Mouse (Mus musculus): ENCODE measurements around the gene Nlgn1. TPM values are rescaled to one million over a fixed set of nuclear protein-coding genes. Genes with fewer than 3 reads are reported as not detected.
A peak's percentile ranks its signal among the peaks of the same experiment; 100 is the strongest.
"Not testable (repeated sequence)": the region's sequence is repeated elsewhere in the genome, so short reads cannot be mapped to it uniquely, and the experiment has no call there.

The Nlgn1 gene
- polyA plus RNA-seq, 1 experiment from 2014 or later = 9.3 TPM

DNA sequence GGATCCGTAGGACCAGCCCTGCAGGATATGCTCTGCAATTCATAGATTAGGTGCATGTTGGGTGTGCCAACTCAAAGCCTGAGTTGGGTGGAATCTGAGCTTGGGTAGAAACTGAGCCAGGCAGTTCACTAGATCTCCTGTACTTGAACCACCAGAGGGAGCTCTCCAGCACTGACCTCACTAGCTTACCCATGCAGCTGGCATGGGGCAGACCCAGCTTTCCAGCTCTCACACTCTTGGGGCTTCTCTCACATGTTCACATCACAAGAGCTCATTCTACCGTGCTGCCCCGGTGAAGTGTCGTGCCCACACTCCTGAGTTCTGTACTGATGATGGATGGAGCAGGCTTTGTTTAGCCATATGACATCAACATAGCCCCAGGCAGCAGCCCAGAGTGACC is 679.2 kb downstream of the Nlgn1 start:
- Histone ChIP-seq H3K9ac (no peak overlapping the region), H3K36me3 (no peaks in the 10 kb centered on the region), H3K27me3 (no peaks in the 10 kb centered on the region), H3K4me1 (no peaks in the 10 kb centered on the region), H3K4me3 (no peak overlapping the region), H3K9me3 (replicated peaks) (no peaks in the 10 kb centered on the region), H3K4me2 (replicated peaks) (no peak overlapping the region), H3K27ac (no peak overlapping the region)
- WGBS = 74% methylated on average over 4 of the region's 4 CpGs
- ATAC-seq (ENCODE audit: low FRiP score) = 0 out of 2 replicates have a peak, but pooled peaks have one; percentile 35

DNA sequence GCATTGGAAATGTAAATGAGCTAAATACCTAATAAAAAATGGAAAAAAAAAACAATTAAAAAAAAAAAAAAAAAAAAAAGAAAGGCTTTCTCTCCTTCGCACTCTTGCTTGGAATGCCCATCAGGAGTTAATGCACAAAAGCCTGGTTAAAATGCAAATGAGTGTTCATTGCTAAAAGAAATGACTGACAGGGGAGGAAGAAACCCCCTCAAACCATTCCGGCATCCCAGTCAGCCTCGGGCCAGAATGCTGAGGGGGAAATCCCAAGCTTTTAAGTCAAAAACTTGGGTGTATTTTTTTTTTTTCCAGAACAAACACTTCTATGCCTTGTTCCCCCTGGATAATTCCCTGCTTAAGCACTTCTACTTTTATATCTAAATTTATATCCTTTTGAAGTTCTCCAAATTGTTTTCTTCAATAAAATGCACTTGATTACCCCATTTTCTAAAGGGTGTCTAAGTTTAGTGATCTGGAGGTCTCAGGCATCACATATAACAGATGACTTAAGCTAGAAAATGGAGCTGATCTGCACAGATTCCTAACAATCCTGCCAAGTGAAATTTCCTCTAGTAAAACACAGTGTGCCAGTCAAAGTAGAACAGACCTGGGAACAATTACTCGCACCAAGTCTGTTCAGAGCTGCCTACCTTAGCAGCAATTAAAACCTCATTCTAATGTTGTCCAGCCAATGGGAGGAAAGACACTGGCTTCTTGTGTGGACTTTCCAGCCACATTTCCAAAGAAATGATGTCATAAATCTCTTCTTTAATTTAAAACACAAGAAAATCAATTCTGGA is 686.2 kb downstream of the Nlgn1 start:
- Histone ChIP-seq H3K36me3 (no peaks in the 10 kb centered on the region), H3K9me3 (replicated peaks) (no peaks in the 10 kb centered on the region), H3K9ac (no peak overlapping the region), H3K4me3 (no peak overlapping the region), H3K27me3 (no peaks in the 10 kb centered on the region), H3K27ac (no peak overlapping the region), H3K4me1 (no peaks in the 10 kb centered on the region), H3K4me2 (replicated peaks) (no peak overlapping the region)
- ATAC-seq (ENCODE audit: low FRiP score) = no peak
- WGBS = 60% methylated on average over 4 of the region's 4 CpGs

DNA sequence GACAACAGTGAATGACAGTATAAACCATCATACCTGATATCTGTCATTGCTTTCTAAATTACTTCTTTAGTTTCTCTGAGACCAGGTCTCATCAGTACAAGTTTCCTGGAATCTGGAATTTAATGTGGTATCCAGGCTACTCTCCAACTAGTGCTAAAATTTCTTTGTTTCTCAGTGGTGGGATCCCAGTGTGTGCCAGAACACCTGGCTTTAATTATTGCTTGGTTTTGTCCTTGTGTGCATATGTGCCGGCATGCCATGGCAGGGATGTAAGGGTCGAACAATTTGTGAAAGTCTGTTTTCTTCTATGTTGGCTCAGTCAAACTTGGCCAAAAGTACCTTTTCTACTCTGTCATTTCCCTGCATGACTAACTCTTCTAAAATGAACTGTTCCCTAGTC is 703.1 kb downstream of the Nlgn1 start:
- Histone ChIP-seq H3K4me3 (no peak overlapping the region), H3K4me2 (replicated peaks) (no peak overlapping the region), H3K36me3 (no peaks in the 10 kb centered on the region), H3K9me3 (replicated peaks) (no peaks in the 10 kb centered on the region), H3K27me3 (no peaks in the 10 kb centered on the region), H3K4me1 (no peaks in the 10 kb centered on the region), H3K9ac (no peak overlapping the region), H3K27ac (no peak overlapping the region)
- ATAC-seq (ENCODE audit: low FRiP score) = no peak
- WGBS = 73% methylated on average over 2 of the region's 2 CpGs

DNA sequence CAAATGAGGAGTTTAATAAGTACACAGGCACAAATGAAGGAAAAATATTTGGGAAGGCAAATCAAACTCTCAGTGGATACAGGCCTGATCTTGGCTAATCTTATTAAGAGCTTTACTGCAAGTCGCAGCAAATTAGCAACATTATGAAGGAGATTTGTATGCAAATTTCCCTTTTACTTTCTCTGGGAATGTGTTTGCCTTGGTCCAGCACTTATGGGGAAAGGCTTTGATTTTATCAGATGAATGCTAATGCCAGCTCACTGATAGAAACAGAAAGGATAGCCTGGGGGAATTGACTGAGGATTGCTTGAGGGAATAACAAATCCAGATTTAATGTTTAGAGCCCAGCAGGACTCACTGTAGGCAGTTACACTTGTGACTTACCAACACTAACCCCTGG is 725.7 kb downstream of the Nlgn1 start:
- ATAC-seq (ENCODE audit: low FRiP score) = no peak
- no peak overlapping the region for H3K27ac ChIP-seq

DNA sequence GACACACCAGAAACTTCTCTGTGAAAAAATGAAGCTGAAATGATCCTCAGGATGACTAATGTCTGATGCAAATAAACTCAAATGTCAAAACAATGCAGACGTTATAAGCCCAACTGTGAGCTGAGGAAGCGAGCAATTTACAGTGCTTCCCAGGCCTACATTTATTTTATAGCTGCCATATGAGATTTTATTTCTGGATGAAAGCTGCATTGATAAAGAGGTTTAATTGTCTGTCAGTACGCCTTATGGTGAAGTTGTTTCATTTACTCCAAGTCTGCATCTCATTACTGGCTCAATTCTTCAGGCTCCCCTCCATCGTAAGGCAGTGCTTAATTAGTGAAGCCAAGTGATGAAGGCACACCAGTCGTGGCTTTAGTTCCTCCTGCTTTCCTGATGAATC is 734.7 kb downstream of the Nlgn1 start:
- H3K9me3 ChIP-seq (replicated peaks) = no peaks in the 10 kb centered on the region
- no peaks in the 10 kb centered on the region for H3K4me1 ChIP-seq
- WGBS = 67% methylated on average over 5 of the region's 5 CpGs
- no peak overlapping the region for H3K4me3 ChIP-seq
- no peak overlapping the region for H3K27ac ChIP-seq
- no peak overlapping the region for H3K9ac ChIP-seq
- no peak for ATAC-seq (ENCODE audit: low FRiP score)
- H3K4me2 ChIP-seq (replicated peaks) = no peak overlapping the region
- no peaks in the 10 kb centered on the region for H3K27me3 ChIP-seq
- no peaks in the 10 kb centered on the region for H3K36me3 ChIP-seq

More for the DNA sequence above, 725.7 kb downstream of the Nlgn1 start:
- no peaks in the 10 kb centered on the region for H3K27me3 ChIP-seq
- no peaks in the 10 kb centered on the region for H3K36me3 ChIP-seq
- no peak overlapping the region for H3K9ac ChIP-seq
- no peaks in the 10 kb centered on the region for H3K9me3 ChIP-seq (replicated peaks)
- H3K4me3 ChIP-seq = no peak overlapping the region
- H3K4me2 ChIP-seq (replicated peaks) = no peak overlapping the region
- no peaks in the 10 kb centered on the region for H3K4me1 ChIP-seq
- 29% methylated on average over 1 of the region's 1 CpGs for WGBS

DNA sequence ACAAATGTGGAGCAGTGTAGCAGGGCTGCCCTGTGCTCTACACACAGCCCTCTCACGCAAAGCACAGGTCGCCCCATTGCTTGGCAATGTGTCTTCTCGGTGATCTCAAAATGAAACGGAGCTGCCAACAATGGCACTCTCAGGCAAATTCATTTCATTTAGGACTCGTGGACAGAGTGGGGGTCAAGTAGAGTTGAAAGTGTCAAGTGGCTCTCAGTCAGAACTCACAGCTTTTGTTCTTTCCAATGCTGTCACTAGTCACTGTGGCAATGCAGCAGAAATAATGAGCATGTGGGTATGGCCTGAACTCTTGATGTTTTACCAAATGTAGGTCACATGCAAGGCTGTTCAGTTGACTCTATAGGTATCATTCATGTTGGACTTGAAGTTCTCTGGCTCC is 756.7 kb downstream of the Nlgn1 start:
- no peaks in the 10 kb centered on the region for H3K4me1 ChIP-seq
- no peaks in the 10 kb centered on the region for H3K27me3 ChIP-seq
- H3K27ac ChIP-seq = no peak overlapping the region
- no peak overlapping the region for H3K4me2 ChIP-seq (replicated peaks)
- no peaks in the 10 kb centered on the region for H3K36me3 ChIP-seq
- H3K9me3 ChIP-seq (replicated peaks) = no peaks in the 10 kb centered on the region
- H3K9ac ChIP-seq = no peak overlapping the region
- H3K4me3 ChIP-seq = no peak overlapping the region
- 41% methylated on average over 5 of the region's 5 CpGs for WGBS
- no peak for ATAC-seq (ENCODE audit: low FRiP score)

DNA sequence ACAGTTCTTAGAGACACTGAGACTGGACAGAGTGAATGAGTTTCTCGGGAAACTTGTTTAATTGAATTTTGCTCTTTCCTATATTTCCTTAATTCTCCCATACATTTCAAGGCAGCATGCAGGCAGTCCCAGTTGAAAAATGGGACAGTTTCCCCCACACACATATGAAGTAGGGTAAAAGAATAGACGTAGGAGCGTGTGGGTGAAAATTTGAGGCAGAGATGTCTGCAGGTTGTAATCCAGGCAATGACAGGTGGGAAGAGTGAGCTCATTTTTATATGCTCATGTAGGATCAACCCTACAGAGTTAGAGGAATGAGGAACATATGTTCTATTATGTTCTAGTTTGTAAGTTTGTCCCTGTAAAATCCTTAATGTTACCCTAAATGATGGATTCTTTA is 757.4 kb downstream of the Nlgn1 start:
- 85% methylated on average over 3 of the region's 3 CpGs for WGBS
- Histone ChIP-seq H3K9me3 (replicated peaks) (no peaks in the 10 kb centered on the region), H3K9ac (no peak overlapping the region)

DNA sequence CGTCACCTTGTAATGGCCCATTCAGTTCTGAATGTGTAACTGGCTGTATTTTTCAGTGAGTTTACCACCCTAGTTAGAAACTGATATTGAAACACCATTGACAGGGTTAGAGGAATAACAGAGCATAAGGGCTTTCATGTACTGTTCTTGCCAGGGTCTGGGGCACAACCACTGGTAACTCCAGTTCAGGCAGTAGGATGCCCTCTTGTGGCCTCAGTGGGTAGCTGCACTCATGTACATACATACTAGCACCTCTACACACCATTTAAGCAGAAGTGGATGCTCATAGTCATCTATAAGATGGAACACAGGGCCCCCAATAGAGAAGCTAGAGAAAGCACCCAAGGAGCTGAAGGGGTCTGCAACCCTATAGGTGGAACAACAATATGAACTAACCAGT is 773.7 kb downstream of the Nlgn1 start:
- WGBS = 100% methylated on average over 1 of the region's 1 CpGs
- H3K9ac ChIP-seq; H3K4me2 ChIP-seq (replicated peaks); H3K4me3 ChIP-seq; H3K4me1 ChIP-seq; H3K36me3 ChIP-seq; ATAC-seq (ENCODE audit: low FRiP score); H3K9me3 ChIP-seq (replicated peaks); H3K27me3 ChIP-seq; H3K27ac ChIP-seq: not testable (repeated sequence)

More for the DNA sequence above, 757.4 kb downstream of the Nlgn1 start:
- Histone ChIP-seq H3K4me2 (replicated peaks) (no peak overlapping the region), H3K36me3 (no peaks in the 10 kb centered on the region), H3K27ac (no peak overlapping the region), H3K27me3 (no peaks in the 10 kb centered on the region), H3K4me1 (no peaks in the 10 kb centered on the region), H3K4me3 (no peak overlapping the region)
- ATAC-seq (ENCODE audit: low FRiP score) = no peak

DNA sequence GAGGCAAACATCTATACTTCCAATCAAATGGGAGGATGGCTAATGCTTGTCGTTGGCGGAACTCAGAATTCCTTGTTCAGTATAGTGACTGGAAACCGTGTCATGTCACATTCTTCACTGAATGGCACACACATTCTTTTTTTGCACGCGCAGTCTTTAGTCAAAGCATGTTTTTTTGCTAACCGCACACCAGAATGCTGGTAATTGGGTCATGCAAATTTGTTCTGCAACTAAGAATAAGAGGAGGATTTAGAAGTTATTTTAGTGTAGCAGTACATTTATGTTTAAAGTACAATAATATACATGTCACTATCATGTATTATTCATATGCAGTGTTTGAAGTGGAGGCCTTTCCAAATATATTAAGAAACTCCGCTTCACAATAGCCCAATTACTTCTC is 783.2 kb downstream of the Nlgn1 start:
- H3K9ac ChIP-seq; H3K27ac ChIP-seq; H3K4me3 ChIP-seq; H3K36me3 ChIP-seq; ATAC-seq (ENCODE audit: low FRiP score); H3K4me2 ChIP-seq (replicated peaks); H3K27me3 ChIP-seq; H3K4me1 ChIP-seq; H3K9me3 ChIP-seq (replicated peaks): not testable (repeated sequence)
- 84% methylated on average over 7 of the region's 7 CpGs for WGBS

DNA sequence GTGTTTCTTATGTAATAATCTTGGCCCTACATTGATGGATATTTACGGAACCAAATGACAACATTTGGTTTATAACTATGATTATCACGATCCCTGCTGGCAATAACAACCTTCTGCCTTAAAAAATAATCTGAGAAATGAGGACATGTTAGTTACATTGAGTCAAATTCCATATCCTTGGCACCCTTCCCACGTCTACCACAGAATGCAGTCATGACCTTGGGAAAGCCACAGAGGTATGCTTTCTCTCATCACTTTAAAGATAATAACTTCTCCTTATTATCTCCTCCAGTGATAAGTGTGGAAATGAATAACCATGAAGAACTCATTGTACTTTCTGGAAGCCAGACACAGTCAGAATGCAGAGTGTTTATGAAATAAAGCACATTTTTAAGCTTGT is 808.0 kb downstream of the Nlgn1 start:
- not testable (repeated sequence) for H3K27me3 ChIP-seq; ATAC-seq (ENCODE audit: low FRiP score); H3K9ac ChIP-seq; H3K4me3 ChIP-seq; H3K27ac ChIP-seq; H3K9me3 ChIP-seq (replicated peaks); H3K36me3 ChIP-seq; H3K4me1 ChIP-seq; H3K4me2 ChIP-seq (replicated peaks)
- 85% methylated on average over 2 of the region's 3 CpGs for WGBS

DNA sequence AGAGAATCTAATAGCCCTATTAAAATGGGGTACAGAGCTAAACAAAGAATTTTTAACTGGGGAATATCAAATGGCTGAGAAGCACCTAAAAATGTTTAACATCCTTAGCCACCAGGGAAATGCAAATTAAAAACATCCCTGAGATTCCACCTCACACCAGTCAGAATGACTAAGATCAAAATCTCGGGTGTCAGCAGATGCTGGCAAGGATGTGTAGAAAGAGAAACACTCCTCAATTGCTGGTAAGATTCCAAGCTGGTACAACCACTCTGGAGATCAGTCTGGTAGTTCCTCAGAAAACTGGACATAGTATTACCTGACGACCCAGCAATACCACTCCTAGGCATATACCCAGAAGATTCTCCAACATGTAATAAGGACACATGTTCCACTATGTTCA is 869.2 kb downstream of the Nlgn1 start:
- Histone ChIP-seq H3K27me3 (no peaks in the 10 kb centered on the region), H3K27ac (no peak overlapping the region), H3K36me3 (no peaks in the 10 kb centered on the region), H3K4me2 (replicated peaks) (no peak overlapping the region), H3K4me3 (no peak overlapping the region), H3K9ac (no peak overlapping the region), H3K9me3 (replicated peaks) (no peaks in the 10 kb centered on the region), H3K4me1 (no peaks in the 10 kb centered on the region)
- 75% methylated on average over 2 of the region's 2 CpGs for WGBS
- no peak for ATAC-seq (ENCODE audit: low FRiP score)

DNA sequence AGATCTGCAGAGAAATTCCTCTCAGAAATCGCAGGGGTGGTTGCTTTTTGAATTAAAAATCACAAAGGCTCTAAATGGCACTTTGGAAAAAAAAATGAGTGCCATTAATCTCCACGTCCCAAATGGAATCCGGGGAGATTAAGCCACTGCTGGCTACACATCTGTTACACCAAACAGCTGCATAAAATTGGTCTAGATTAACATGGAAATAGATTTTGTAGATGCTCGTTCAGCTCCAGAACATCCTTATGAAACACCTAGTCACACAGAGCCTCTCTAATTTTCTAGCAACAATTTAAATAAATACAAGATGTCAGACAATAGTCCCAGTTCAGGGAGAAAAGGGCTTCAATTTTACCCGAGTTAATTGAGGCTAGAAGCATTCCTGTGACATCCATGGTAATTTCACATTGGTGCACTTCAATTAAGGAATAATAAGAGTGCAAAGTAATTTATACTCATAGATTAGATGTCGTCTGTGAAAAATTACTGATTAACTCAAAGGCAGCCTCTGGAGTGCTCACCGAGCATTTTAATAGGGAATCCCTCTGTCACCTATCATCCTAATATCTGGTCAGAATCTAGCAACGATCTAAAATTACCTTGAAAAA is 875.9 kb downstream of the Nlgn1 start:
- Histone ChIP-seq H3K9me3 (replicated peaks) (no peaks in the 10 kb centered on the region), H3K36me3 (no peaks in the 10 kb centered on the region), H3K4me2 (replicated peaks) (no peak overlapping the region), H3K4me3 (no peak overlapping the region), H3K4me1 (no peaks in the 10 kb centered on the region), H3K9ac (no peak overlapping the region), H3K27ac (0 out of 2 replicates have a peak overlapping the region, but pooled peaks have one; percentile 13), H3K27me3 (no peaks in the 10 kb centered on the region)
- peak; percentile 80 for ATAC-seq (ENCODE audit: low FRiP score)
- 51% methylated on average over 8 of the region's 8 CpGs for WGBS

DNA sequence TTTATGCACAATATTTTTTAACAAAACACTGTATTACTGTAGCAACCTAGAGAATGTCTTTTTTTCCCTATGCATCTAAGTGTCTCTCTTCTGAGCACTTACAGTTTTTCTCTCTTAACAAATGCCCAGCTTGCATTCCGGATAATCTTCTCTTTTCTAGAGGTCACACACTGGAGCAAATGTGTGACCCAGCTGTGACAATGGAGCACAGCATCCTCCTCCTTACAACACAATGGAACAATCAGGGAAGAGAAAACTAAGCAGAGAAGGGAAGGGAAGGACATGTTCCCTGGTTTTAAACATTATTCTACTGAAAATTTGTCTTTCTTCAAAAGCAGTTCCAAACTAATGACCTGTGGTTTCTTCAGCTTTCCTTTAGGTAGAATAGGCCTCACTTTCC is 879.9 kb downstream of the Nlgn1 start:
- ATAC-seq (ENCODE audit: low FRiP score) = no peak
- 26% methylated on average over 1 of the region's 1 CpGs for WGBS
- H3K9me3 ChIP-seq (replicated peaks) = no peaks in the 10 kb centered on the region
- H3K4me1 ChIP-seq = no peaks in the 10 kb centered on the region
- no peaks in the 10 kb centered on the region for H3K36me3 ChIP-seq
- H3K27ac ChIP-seq = no peak overlapping the region
- no peak overlapping the region for H3K4me3 ChIP-seq
- H3K9ac ChIP-seq = no peak overlapping the region
- no peaks in the 10 kb centered on the region for H3K27me3 ChIP-seq
- H3K4me2 ChIP-seq (replicated peaks) = no peak overlapping the region
